Mouse (Mus musculus) spleen, adult 2 months (tissue): ENCODE data around the gene Abca7.

ENCODE experiments used
- CTCF ChIP-seq: fragments of 200-500 bp; IDR thresholded peaks from 2 replicates; pipeline ENCODE4 v1.5.1; 2011; ENCODE audit warnings: mild to moderate bottlenecking, inconsistent platforms; ENCODE audit not compliant: insufficient read depth, insufficient read length, insufficient replicate concordance; ENCODE audit errors: extremely low read depth
- POLR2A ChIP-seq: fragments of 200-500 bp; IDR thresholded peaks from 2 replicates; pipeline ENCODE4 v1.6.1; 2011; ENCODE audit warnings: low read depth, low read length, inconsistent platforms

DNA sequence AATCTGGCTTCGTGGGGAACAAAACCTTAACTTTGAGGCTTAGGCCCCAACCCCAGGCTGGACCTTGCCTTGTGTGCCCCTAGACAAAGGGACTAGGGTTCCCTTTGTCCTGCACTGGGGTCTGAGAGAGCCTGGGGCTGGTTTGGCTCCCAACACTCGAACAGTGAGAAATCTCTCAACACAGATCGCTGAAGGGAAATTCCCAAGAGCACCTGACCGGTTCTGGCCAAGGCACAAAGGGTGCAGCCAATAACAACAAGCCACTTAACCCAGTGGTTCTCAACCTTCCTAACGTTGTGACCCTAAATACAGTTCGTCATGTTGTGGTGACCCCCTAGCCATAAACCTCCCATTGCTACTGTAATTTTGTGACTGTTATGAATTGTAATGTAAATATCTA is 54.0 kb downstream of the Abca7 start:
- no peak for TF ChIP-seq POLR2A
- no peak for TF ChIP-seq CTCF
